Mouse (Mus musculus) kidney, adult 2 months (tissue): ENCODE measurements around the gene Clmp.

Experiments used
- CTCF ChIP-seq: fragments of 200-500 bp; conservative IDR thresholded peaks from 2 replicates; pipeline ENCODE4 v1.5.1; 2011; ENCODE audit warnings: low read depth, mild to moderate bottlenecking, control low read depth, low read length, moderate library complexity, mixed read lengths; ENCODE audit not compliant: insufficient read depth, insufficient read length
- POLR2A ChIP-seq: fragments of 200-500 bp; IDR thresholded peaks from one replicate; pipeline ENCODE4 v1.6.1; 2011; ENCODE audit warnings: low read depth, low read length, control low read depth

GRCm38 (mm10) chr9:40781726-40782581 lies 96.2 kb downstream of the Clmp start:
- no peak for TF ChIP-seq CTCF
- no peak for TF ChIP-seq POLR2A
